Mouse (Mus musculus) NIH3T3 (cell line): ENCODE results near the gene Ldhc.
"Not testable (repeated sequence)": the region's sequence is repeated elsewhere in the genome, so short reads cannot be mapped to it uniquely, and the experiment has no call there.

Experiments used
- DNase-seq: peaks from one replicate; pipeline ENCODE4 v3.0.0-alpha.2; 2012; ENCODE audit warnings: low read depth

Gene Ldhc

DNA sequence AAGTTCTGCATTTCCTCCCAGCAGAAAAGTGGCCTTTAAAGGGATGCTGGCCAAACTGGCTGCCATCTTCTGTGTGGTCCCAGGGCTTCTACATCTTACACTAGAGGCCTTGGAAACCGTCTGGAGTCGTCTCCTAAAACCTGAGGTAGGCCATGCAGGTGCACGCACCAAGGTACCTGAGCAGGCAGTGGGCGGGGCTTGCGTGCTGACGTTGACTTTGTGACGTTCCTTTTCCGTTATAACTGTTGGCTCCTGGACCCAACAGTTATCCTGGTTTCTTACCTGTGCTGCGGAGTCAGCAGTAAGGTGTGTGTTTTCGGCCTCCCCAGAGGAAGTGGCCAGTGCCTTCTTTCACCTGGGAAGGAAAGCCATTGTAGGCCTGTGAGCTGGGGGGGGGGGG, at the start of gene Ldhc:
Ldhc (plus strand) TSS at position 208 of the 400 bp plus-strand sequence.
- no peak for DNase-seq

DNA sequence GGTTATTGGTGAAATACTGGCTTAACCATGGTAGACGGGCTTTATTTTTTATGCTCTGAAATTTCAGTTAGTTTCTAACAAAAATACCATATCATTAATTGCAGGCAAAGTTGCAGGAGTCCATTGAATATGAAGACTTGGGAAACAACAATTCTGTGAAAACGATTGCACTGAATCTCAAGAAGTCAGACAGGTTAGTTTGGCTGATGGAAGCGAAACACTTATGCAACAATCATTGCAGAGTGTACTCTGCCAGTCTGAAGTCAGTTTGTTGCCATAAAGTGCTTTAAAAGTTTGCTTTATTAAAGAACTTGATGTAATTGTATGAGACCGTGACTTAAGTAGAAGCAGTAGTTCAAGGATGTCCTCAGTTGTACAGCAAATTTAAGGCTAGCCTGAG, 47.0 kb upstream of the Ldhc start:
- no peak for DNase-seq

DNA sequence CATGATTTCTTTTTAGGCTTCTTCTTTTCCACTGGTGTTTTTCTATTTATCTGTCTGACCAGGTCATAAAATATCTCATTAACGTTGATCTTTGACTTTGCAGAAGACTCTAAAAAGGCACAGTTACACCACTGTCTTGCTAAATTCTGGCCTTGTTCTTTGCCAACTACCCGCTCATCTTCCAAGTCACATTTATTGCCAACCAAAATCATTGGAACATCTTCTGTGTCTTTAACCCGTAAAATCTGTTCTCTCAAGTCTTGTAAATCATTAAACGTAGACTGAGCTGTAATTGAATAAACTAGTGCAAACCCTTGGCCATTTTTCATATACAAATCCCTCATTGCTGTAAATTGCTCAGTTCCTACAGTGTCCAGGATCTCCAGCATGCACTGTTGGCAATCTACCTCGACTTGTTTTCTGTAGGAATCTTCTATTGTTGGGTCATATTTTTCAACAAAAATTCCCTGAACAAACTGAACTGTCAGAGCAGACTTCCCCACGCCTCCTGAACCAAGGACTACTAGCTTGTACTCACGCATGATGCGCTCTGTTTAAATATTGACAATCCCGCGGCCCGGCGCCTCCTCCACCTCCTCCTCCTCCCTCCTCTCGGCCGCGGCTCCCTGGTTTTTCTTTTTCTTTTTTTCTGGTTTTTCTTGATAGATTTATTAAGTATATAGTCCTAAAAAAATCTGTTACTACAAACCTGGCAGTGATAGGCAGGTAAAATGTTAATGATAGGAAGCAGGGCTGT, 39.9 kb upstream of the Ldhc start:
- not testable (repeated sequence) for DNase-seq

DNA sequence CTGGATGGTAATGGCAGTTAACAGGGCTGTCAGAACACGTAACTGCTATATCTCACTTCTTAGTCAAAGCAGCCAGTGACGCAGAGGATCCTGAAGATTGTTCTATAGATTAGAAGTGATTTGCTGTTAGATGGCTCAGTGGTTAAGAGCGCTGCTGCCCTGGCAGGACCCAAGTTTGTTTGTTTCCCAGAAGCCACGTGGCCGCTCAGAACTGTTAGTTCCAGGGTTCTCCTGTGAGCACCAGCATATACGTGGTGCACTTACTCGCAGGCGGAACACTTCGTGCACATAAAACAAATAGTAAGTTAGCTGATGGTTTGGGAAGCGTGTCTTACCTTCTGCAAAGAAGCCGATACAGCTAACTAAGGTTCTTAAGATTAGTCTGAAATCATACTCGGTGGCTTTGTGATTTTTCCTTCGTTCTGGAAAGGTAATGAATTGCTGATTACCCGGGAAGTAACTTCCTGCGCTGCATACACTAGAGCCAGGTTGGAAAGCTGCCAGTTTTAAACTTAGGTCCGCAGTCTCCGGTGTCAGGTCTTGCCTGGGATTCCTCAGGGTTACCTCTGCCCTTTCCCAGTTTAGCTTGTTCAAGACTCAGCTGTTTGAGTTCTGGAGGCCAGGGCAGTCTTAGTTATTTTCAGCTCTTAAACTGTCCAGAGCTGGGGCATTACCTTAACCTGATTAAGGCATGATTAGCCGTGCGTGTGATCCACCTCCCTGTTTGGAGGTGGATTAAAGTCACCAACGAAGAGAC, 33.8 kb upstream of the Ldhc start:
- no peak for DNase-seq

DNA sequence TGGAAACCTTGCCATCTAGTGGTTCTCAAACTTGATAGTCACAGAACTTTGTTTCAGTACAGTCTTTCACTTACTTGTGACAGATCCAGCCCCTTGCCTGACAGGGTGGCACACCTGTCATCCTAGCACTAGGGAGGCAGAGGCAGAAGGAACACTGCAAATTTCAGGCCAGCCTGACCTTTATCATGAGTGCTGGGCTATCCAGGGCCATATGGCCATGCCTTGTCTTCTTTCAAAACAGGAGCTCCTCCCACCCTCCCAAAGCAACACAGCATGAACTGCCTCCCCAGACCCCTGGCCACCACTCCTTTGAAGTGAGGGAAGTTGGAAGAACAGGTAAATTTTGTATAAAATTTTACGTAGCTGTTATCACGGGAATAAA, 33.2 kb upstream of the Ldhc start:
- DNase-seq, result no peak

DNA sequence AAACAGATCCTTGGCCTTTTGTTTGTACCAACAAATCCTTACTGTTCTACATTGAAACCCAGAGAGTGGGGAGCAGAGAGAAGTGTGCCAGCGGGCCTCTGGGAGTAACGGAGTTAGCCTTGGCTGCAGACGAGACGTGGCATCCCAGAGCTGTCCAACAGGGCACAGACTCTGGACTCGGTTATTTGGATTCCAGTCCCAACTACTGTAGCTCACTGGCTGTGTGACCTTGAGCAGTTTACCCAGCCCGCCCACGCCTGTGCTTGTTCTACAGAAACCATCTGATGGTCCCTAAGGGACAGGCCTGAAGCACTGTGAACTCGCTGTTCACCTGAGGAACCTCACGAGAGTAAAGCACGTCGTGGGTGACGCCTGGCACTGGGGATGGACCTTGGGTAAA, 31.1 kb upstream of the Ldhc start:
- DNase-seq, result no peak

DNA sequence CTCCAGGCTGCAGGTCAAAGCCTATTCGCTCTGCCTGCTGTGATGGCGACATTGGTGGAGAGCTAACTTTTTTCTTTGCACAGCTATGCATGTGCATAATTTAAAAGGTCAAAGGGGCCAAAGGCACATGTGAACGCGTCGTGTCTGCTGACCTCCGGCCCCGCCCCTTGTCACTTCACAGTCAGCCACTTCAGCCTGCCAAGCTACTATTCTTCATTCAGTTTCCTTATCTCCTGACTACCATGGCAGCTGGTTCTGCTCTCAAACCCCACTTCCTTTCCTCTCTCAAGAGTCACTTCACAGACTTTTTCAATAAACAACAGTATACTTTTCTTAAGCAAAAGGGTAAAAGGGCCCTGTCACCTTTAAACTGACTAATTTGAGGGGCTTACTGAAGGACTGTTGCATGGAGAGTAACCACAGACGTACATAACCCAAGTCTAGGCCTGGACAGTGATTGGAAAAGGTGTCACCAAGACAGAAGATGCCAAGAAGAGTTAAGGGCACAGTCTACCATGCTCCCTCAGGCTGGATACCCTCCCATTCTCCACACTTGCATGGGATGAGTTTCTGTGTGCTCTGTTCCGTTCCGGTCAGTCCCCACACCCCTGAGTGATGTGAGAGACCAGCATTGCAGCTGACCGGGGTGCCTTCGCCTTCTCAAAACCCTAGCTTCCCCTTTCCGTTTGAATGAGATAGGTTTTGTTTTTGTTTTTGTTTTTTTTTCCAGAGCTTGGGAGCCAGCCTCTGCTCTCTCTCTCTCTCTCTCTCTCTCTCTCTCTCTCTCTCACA, 30.0 kb upstream of the Ldhc start:
- DNase-seq, result no peak

DNA sequence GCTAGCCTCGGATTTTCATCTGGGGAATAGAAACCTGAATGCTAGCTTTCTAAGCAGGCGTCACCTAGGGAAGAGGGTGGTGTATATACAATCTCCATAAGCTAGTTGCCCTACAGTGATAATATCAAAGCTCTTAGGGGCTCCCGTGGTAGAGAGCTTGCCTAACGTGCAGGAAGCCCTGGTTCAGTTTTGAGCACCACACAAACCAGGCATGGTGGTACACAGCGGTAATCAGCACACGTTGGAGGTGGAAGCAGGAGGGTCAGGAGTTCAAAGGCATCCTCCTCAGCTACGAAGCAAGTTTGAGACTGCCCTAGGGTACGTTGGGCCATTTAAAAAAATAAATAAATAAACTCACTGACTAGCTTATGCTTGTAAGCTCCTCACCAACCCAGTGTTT, 29.3 kb upstream of the Ldhc start:
- DNase-seq, result no peak

DNA sequence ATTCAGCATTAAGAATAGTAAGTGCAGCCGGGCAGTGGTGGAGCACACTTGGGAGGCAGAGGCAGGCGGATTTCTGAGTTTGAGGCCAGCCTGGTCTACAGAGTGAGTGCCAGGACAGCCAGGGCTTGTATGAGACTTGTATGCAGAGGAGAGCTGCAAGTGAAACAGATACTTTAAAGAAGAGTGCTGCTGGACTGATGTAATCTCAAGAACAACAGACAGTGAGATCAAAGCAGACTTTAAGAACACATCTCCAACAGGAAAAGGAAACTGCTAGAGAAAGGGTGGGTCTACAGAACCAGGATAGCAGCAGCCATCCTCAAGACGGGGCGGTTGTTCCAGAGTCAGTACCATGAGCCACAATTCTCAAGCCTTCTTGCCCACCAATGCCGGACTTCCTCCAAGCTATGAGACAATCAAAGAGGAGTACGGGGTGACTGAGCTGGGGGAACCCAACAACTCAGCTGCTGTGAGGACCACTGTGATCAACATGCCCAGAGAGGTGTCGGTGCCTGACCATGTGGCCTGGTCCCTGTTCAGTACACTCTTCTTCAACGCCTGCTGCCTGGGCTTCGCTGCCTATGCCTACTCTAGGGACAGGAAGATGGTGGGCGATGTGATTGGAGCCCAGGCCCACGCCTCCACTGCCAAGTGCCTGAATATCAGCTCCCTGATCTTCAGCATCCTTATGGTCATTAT, 28.7 kb upstream of the Ldhc start:
- DNase-seq, result not testable (repeated sequence)

DNA sequence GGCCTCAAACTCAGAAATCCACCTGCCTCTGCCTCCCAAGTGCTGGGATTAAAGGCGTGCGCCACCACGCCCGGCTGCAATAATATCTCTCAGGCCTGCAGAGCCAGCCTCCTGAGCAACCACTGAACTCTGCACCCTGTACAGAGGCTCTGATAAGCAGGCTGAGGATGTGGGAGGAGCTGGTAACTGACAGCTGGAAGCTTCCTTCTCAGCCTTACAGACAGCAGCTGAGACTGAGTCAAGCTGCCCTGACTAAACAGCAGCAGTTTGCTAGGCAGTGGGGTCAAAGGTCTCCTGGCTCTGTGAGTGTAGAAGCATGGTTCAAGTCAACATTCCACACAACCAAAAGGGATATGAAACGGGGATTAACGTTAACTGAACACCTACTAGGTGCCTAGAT, 27.7 kb upstream of the Ldhc start:
- DNase-seq, result peak; percentile 64

DNA sequence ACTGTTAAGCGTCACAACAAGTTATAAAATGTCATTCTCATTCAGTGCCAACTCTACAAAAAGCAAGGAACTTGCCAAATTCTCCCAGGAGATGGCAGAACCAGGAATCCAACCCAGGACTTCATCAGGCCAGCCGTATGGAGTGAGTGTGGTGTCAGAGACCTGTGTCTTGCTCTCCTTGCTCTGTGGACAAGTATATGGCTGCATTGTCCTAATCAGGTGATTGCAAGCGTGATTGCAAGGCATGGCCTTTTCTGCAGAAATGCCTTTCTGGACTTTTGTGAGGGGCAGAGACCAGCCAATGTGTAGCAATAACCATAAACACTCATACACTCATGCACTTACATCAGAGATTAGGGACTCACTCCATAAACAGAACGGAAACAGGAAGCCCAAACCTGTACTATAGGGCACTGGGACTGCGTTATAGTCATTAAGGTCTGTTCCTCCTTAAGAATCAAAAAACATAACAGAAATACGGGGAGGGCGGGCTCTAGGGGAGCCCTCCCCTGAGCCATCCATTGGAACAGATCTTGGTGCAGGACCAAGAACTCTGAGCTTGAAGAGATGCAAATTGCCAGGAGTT, 27.2 kb upstream of the Ldhc start:
- peak; percentile 16 for DNase-seq

DNA sequence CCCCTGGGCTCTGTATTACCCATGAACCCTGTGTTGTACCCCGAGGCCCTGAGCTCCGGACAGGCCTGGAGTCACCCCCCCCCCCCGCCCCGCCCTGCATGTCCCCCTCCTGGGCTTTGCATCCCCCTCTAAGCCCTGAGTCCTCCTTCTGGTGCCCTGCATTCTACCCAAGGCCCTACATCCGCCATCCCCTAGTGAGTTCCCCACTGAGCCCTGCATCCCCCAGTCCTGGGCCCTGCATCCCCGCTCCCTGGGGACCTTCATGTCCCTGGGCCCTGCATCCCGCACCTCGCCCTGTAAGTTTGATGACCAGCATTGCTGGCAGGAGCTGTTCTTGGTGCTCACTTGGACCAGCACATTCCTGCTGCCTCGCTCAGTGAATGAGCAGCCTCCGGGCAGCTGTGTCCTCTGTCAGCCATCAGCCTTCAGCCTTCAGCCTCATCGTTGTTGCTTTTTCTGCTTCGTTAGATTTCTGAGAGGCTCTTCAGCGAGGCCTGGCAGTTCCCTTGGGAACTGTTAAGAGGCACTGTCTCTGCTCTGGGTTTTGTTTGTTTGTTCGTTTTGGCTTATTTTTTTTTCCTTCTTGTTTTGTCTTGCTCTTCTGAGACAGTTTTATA, 25.9 kb upstream of the Ldhc start:
- peak; percentile 40 for DNase-seq

DNA sequence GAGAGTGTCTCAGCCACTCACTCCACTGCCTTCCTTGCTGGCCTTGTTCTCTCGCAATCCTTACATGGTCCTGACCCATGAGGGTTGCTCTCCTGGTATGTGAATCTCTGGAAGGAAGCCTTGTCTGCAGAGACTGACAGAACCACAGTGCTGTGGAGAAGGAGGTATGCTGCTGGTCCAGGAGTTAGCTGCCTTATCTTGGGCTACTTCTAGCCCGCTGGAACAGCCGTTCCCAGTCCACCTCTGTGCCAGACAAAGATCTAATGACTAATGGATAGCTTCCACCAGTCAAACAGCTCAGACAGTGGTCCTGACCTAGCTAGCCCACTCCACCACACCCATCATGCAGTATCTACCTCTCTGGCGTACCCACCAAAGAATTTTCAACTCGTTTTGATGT, 24.6 kb upstream of the Ldhc start:
- DNase-seq, result no peak

DNA sequence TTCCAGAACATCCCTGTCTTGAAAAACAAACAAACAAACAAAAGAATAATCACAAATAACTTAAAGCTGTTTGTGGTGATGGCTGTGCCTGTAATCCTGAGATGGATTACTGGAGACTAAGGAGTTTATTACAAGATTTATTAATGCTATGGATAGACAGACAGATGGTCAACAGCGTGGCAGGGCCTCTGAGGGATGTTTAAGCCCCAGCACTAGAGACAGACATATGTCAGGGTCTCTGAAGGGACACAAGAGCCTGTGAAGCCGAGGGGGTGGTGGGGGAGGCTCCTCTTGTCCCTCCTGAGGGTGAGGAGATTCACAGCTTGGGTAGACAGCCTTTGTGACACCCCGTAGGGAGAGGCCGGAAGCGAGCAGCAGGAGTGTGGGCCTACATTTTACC, 23.9 kb upstream of the Ldhc start:
- DNase-seq, result no peak

DNA sequence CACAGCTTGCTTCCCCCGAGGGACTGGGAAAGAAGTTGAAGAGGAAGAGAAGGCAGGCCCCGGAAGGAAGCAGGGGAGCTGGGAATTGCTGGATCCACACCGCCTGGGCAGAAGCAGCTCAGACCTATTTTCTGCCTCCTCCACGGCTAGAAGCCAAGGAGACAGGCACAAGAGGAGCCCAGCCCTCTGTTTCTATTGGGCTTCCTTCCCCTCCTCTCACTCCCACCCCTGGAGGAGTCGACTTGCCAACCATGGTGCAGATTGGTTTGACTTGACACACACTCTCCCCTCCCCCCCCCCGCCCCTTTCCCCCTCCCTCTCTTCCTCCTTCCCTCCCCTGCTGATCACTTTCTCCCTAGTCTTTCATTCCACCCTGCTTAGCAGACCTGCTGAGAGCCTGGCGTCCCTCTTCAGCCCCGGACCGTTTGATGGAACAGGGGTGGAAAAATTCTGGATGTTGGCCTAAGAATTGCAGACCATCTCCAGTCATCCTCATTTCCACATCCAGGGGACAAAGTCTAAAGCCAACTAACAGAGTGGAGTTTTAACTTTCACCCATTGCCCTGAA, 22.8 kb upstream of the Ldhc start:
- peak; percentile 77 for DNase-seq

DNA sequence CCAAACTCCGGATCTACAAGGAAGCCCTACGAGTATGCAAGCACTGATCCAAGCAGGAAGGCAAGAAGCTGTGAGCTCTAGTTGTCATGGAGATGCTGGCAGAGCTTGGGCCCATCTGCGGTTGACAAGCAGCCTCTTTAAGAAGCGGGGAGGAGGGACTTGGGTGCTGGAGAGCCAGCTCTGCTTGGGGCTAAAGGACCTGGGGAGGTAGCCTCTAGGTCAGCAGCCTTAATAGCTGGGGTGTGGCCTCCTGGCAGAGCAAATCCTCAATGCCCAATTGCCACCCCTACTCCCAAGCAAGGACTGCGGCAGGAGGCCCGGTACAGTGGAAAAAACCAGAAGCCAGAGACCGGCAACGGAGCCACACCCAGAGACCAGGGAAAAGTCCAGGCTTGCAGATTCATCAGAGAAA, 22.1 kb upstream of the Ldhc start:
- DNase-seq, result peak; percentile 88

DNA sequence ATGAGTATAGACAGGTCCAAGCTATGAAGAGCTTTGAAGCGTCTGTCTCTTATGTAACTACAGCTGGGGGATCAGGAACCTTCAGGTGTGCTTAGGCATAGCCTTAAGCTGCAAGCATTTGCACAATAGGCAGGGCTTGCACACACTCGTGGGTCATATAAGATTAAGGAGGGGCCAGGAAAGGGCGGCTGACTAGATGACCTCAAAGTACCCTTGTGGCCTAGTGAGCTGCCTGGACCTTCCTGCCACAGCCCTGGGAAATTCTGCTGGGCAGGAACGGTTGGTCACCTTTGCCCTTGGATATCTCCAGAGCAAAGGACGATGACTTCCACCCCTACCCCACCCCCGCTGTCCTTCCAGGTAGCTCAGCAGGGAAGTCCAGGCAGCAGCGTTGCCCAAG, 21.6 kb upstream of the Ldhc start:
- no peak for DNase-seq

DNA sequence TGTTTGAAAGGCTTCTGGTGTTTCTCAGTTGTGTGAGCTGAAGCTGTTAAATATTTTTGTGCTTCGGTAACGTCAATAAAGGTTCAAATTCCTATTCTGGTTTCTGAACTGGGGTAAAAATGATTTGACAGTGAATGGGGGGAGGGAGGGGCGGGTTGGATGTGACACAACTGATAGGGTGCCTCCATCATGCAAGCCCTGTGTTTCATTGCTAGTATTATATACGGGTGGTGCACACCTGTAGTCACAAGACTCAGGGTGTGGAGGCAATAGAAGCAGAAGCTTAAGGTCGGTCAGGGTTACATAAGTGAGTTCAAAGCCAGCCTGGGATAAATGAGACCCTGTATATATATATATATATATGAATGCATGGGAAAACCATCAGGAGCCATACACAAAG, 21.1 kb upstream of the Ldhc start:
- DNase-seq, result no peak

DNA sequence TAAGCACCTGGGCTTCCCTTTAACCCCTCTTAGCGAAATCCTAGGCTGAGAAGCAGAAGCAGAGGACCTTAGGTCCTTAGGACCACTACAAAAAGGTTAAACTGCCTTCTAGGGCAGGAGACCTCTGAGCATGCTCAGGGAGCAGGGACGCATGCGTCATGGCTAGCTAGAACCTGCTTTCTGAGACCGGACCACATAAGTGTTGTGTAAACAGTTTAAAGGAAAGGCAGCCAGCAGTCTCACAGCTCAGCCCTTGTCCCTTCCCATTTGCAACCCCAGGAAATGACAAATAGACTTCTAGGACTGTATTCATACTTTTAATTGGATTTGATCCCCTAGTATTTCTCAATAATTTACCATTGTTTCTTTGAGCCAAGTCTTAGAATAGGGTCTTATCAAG, 20.7 kb upstream of the Ldhc start:
- no peak for DNase-seq

DNA sequence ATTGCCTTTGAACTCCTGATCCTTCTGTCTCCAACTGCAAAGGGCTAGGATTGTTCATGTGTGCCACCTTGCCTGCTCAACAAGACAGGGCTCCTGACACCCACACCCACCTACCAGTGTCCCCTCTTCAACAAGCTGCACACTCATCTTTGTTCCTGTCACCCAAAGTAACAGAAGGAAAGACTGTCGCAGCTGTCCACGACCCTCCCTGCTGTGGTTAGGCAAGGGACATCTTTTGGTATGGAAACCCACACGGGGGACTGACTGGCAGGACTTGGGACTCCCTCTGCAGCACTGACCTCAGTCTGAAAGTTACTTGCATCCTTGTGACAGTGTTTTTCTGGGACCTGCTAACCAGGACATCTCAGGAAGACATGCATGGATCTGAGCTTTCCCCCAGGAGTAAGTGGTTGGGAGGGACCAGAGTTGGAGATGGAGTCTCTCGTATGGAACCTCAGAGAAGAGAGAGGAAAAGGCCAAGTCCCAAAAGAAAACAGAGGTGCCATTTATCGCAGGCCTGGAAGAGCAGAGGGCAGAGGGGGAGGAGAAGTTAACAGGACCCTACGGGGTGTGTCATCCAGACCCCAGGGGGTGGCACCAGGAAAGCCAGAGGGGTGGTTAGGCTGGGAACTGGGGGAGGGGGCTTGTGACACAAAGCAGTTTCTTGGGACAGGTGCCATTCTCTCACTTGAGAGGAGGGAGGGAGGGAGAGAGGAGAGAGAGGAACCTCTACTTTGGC, 20.0 kb upstream of the Ldhc start, which contains the start of gene Ldha:
Ldha (plus strand) TSS at position 689 of the 739 bp plus-strand sequence.
- no peak for DNase-seq
